Mouse (Mus musculus) cerebellum, postnatal 4 days (tissue): ENCODE results near the gene 4930430F08Rik.
"Not testable (repeated sequence)": the region's sequence is repeated elsewhere in the genome, so short reads cannot be mapped to it uniquely, and the experiment has no call there.

Experiments used
- DNase-seq, 2 experiments: peaks; one replicate each; pipeline ENCODE4 v3.0.0; 2022; ENCODE audit warnings: low spot score in 2 of 2, mixed read lengths in 1 of 2

The 4930430F08Rik gene

GRCm38 (mm10) chr10:100590323-100590722 lies at the start of gene 4930430F08Rik, which contains the start of gene 1700017N19Rik:
Gene 4930430F08Rik (minus strand): TSS chr10:100590423.
Gene 1700017N19Rik (plus strand): TSS chr10:100590484.
- DNase-seq: no peak

GRCm38 (mm10) chr10:100629762-100630438 lies 39.7 kb upstream of the 4930430F08Rik start:
- peak; percentile 51 to 71 for DNase-seq

GRCm38 (mm10) chr10:100622494-100622893 lies 32.3 kb upstream of the 4930430F08Rik start:
- no peak for DNase-seq

GRCm38 (mm10) chr10:100620040-100620439 lies 29.8 kb upstream of the 4930430F08Rik start:
- DNase-seq: no peak

- no peak for DNase-seq
Measured at GRCm38 (mm10) chr10:100619474-100619873, 29.3 kb upstream of the 4930430F08Rik start.

- peak in 1 of 2 experiments; percentile 28 for DNase-seq
Measured at GRCm38 (mm10) chr10:100617233-100617903, 27.1 kb upstream of the 4930430F08Rik start.

- DNase-seq: no peak
Measured at GRCm38 (mm10) chr10:100604254-100604653, 14.0 kb upstream of the 4930430F08Rik start.

GRCm38 (mm10) chr10:100603511-100603910 lies 13.3 kb upstream of the 4930430F08Rik start:
- DNase-seq: no peak

- no peak for DNase-seq
Measured at GRCm38 (mm10) chr10:100598339-100598738, 8.1 kb upstream of the 4930430F08Rik start.

- DNase-seq: peak; percentile 76 to 91
Measured at GRCm38 (mm10) chr10:100588932-100589388, 1.3 kb downstream of the 4930430F08Rik start.

- DNase-seq: no peak
Measured at GRCm38 (mm10) chr10:100588524-100588923, 1.7 kb downstream of the 4930430F08Rik start.

- no peak for DNase-seq
Measured at GRCm38 (mm10) chr10:100584178-100584577, 6.0 kb downstream of the 4930430F08Rik start.

- DNase-seq: no peak
Measured at GRCm38 (mm10) chr10:100575294-100575693, 14.9 kb downstream of the 4930430F08Rik start.

GRCm38 (mm10) chr10:100574505-100575149 lies 15.6 kb downstream of the 4930430F08Rik start:
- no peak for DNase-seq

- DNase-seq: no peak
Measured at GRCm38 (mm10) chr10:100571707-100572106, 18.5 kb downstream of the 4930430F08Rik start.

GRCm38 (mm10) chr10:100564112-100564511 lies 26.1 kb downstream of the 4930430F08Rik start:
- no peak for DNase-seq

GRCm38 (mm10) chr10:100560194-100560883 lies 29.9 kb downstream of the 4930430F08Rik start:
- DNase-seq: not testable (repeated sequence)

- DNase-seq: no peak
Measured at GRCm38 (mm10) chr10:100556566-100557175, 33.6 kb downstream of the 4930430F08Rik start.

GRCm38 (mm10) chr10:100524499-100525390 lies 65.5 kb downstream of the 4930430F08Rik start:
- no peak for DNase-seq

GRCm38 (mm10) chr10:100522330-100522729 lies 67.9 kb downstream of the 4930430F08Rik start:
- DNase-seq: no peak
